ENCODE assay signal across 1 mouse cellular context in the genomic region with DNA sequence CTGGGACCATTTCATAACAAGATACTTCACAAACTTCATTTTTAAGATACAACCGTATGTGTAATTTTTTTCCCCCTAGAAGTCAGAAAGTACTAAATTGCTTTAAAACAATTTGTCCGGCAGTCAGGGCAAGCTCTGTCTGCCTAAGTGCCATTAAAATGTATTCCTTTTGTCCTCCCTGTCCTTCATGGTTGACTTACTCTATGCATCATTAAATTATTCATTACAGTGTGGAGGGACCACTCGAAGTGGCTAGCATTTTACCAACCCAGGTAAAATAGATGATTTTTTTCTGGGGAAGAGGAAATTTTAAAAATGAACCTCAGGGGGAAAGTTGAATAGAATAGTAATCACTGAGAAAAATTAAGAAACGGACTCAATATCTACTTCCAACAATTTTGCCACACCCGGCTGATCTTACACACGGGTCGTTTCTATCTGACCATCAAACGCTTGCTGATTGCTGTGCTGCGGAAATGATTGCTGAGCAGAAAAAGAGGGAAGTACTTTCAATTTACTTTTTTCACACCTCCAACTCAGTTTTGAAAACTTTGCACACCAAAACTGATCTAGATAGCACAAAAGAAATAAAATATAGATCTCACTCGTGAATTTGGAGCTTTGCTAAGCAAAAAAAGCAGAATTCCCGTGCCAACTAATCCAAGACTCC.
TF ChIP-seq lines count a peak whose summit lies in the region.

No protein-coding gene starts in this region.

TF ChIP-seq in MEL, 35 proteins besides CTCF, POLR2A, EP300 and RAD21 (continued from another document):
- TF ChIP-seq ELF1 (IDR thresholded peaks at IDR 0.05; ENCODE audit: low read depth, low read length) (0 out of 2 replicates have a peak, but pooled peaks have one; percentile 21), TBP (IDR thresholded peaks at IDR 0.05; ENCODE audit: low read depth, low read length) (no peak), POLR2AphosphoS5 (IDR thresholded peaks at IDR 0.05; ENCODE audit: borderline replicate concordance, low read depth, low read length) (no peak), MAFK (IDR thresholded peaks at IDR 0.05; ENCODE audit: borderline replicate concordance, low read depth, low read length) (peak; percentile 50; the same call in 1 of the 2 replicates)
TF ChIP-seq in MEL: peak in this region for 8.
